Mouse (Mus musculus): ENCODE results near the gene Plch2. TPM values are rescaled to one million over a fixed set of nuclear protein-coding genes. Genes with fewer than 3 reads are reported as not detected.

Plch2 gene
- total and polyA plus RNA-seq, 3 experiments = 0.85 to 1.1 TPM; not detected in 1

GRCm38 (mm10) chr4:154981076-154981475 lies 75.5 kb downstream of the Plch2 start:
- Histone ChIP-seq H3K4me1 (ENCODE audit: control insufficient read depth in 1 of 2, insufficient read depth in 2 of 2, low read length in 2 of 2) (no peaks in the 10 kb centered on the region; a peak in 1 of 4 replicates), H3K27ac (ENCODE audit: control insufficient read depth, low read depth, low read length) (no peak overlapping the region), H3K36me3 (ENCODE audit: control insufficient read depth in 1 of 2, insufficient read depth in 2 of 2, low read length in 2 of 2) (peaks cover 0 to 3% of the 10 kb centered on the region in 2 experiments; a peak in 1 of 4 replicates)

DNA sequence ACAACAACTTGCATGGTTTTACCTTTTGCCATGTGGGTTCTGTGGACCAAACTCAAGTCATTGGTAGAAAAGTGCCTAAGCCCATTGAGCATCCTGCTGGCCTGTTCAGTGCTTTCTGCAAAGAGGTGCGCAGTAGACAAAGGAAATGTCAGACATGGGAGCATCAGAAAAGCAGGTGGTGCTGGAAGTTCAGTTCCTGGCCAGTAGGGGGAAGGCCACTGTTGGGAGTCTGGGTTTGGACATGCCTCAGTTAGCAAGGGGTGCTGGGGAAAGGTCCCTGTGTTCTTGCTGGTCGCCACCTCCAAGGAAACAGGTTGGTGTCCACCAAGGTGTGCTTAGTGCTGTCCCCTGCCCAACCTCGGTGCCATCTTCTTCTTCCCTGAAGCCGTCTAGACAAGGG lies 76.5 kb downstream of the Plch2 start:
- Histone ChIP-seq H3K36me3 (ENCODE audit: control insufficient read depth in 1 of 2, insufficient read depth in 2 of 2, low read length in 2 of 2) (peaks cover 0 to 6% of the 10 kb centered on the region in 2 experiments; a peak in 1 of 4 replicates), H3K79me2 (ENCODE audit: control insufficient read depth, insufficient read depth, low read length, poor library complexity) (no peaks in the 10 kb centered on the region), H3K27ac (ENCODE audit: control insufficient read depth, low read depth, low read length) (no peak overlapping the region), H3K4me3 (ENCODE audit: control insufficient read depth in 1 of 2, insufficient read depth in 1 of 2, low read depth in 2 of 2, low read length in 2 of 2) (no peak overlapping the region), H3K9me3 (replicated peaks; ENCODE audit: insufficient read depth, low read length) (no peaks in the 10 kb centered on the region), H3K4me1 (ENCODE audit: control insufficient read depth in 1 of 2, insufficient read depth in 2 of 2, low read length in 2 of 2) (no peaks in the 10 kb centered on the region; a peak in 1 of 4 replicates), H3K27me3 (ENCODE audit: control insufficient read depth in 1 of 2, insufficient read depth in 2 of 2, low read length in 2 of 2) (no peaks in the 10 kb centered on the region), H3K9ac (ENCODE audit: control insufficient read depth, low read depth, low read length, poor library complexity, severe bottlenecking) (no peak overlapping the region)
- peak; percentile 47 for DNase-seq (ENCODE audit: low read depth, low spot score)
- no peak for TF ChIP-seq EP300 (IDR thresholded peaks at IDR 0.05; ENCODE audit: low read depth in 1 of 2, low read length in 2 of 2)
- no peak for TF ChIP-seq POLR2A (IDR thresholded peaks at IDR 0.05; ENCODE audit: control insufficient read depth in 1 of 2, insufficient read depth in 1 of 2, low read depth in 1 of 2, low read length in 2 of 2, poor library complexity in 1 of 2)
- TF ChIP-seq CTCF (IDR thresholded peaks at IDR 0.05 in 2 of 3, conservative IDR thresholded peaks at IDR 0.05 in 1 of 3; ENCODE audit: control insufficient read depth in 1 of 3, insufficient read depth in 1 of 3, low read depth in 2 of 3, low read length in 3 of 3, poor library complexity in 1 of 3, severe bottlenecking in 1 of 3) = peak; percentile 40 to 67 (median 46)

More at GRCm38 (mm10) chr4:154981076-154981475, 75.5 kb downstream of the Plch2 start:
- TF ChIP-seq POLR2AphosphoS5 (IDR thresholded peaks at IDR 0.05; ENCODE audit: borderline replicate concordance, low read depth, low read length) (no peak), SMC3 (IDR thresholded peaks at IDR 0.05; ENCODE audit: low read depth, low read length) (no peak), ZMIZ1 (IDR thresholded peaks at IDR 0.05; ENCODE audit: low read depth, low read length) (no peak), MYB (IDR thresholded peaks at IDR 0.05; ENCODE audit: low read depth, low read length) (no peak), MYC (IDR thresholded peaks at IDR 0.05; ENCODE audit: low read depth, low read length) (no peak), GABPA (IDR thresholded peaks at IDR 0.05; ENCODE audit: low read depth, low read length) (no peak), UBTF (IDR thresholded peaks at IDR 0.05; ENCODE audit: borderline replicate concordance, insufficient read depth, low read depth, low read length) (no peak), HCFC1 (IDR thresholded peaks at IDR 0.05; ENCODE audit: low read depth, low read length) (no peak), MEF2A (IDR thresholded peaks at IDR 0.05; ENCODE audit: extremely low read depth, insufficient replicate concordance, low read depth, low read length, poor library complexity, severe bottlenecking) (no peak), CTCF (IDR thresholded peaks at IDR 0.05 in 2 of 3, conservative IDR thresholded peaks at IDR 0.05 in 1 of 3; ENCODE audit: control insufficient read depth in 1 of 3, insufficient read depth in 1 of 3, low read depth in 2 of 3, low read length in 3 of 3, poor library complexity in 1 of 3, severe bottlenecking in 1 of 3) (no peak), RAD21 (IDR thresholded peaks at IDR 0.05; ENCODE audit: low read depth, low read length) (no peak), TAL1 (IDR thresholded peaks at IDR 0.05; ENCODE audit: low read length) (no peak), NELFE (IDR thresholded peaks at IDR 0.05; ENCODE audit: low read depth, low read length) (no peak), GATA1 (IDR thresholded peaks at IDR 0.05; ENCODE audit: low read depth, low read length) (no peak), TBP (IDR thresholded peaks at IDR 0.05; ENCODE audit: low read depth, low read length) (no peak), POLR2AphosphoS2 (IDR thresholded peaks at IDR 0.05; ENCODE audit: low read length) (no peak), MAZ (IDR thresholded peaks at IDR 0.05; ENCODE audit: low read depth, low read length) (no peak), MXI1 (IDR thresholded peaks at IDR 0.05; ENCODE audit: low read depth, low read length) (no peak), ETS1 (IDR thresholded peaks at IDR 0.05; ENCODE audit: low read depth, low read length) (no peak)
- DNase-seq (ENCODE audit: low read depth, low spot score) = no peak
- Histone ChIP-seq H3K79me2 (ENCODE audit: control insufficient read depth, insufficient read depth, low read length, poor library complexity) (no peaks in the 10 kb centered on the region; the same call in 1 of the 2 replicates), H3K9ac (ENCODE audit: control insufficient read depth, low read depth, low read length, poor library complexity, severe bottlenecking) (no peak overlapping the region), H3K9me3 (replicated peaks; ENCODE audit: insufficient read depth, low read length) (no peaks in the 10 kb centered on the region), H3K27me3 (ENCODE audit: control insufficient read depth in 1 of 2, insufficient read depth in 2 of 2, low read length in 2 of 2) (no peaks in the 10 kb centered on the region), H3K4me3 (ENCODE audit: control insufficient read depth in 1 of 2, insufficient read depth in 1 of 2, low read depth in 2 of 2, low read length in 2 of 2) (no peak overlapping the region)
